Mouse (Mus musculus) urinary bladder, adult 2 months (tissue): ENCODE data around the gene Myh10. TPM values are rescaled to one million over a fixed set of nuclear protein-coding genes. Genes with fewer than 3 reads are reported as not detected.
"Not testable (repeated sequence)": the region's sequence is repeated elsewhere in the genome, so short reads cannot be mapped to it uniquely, and the experiment has no call there.

ENCODE experiments used
- DNase-seq: peaks from one replicate; pipeline ENCODE4 v3.0.0; 2022; ENCODE audit warnings: low spot score
- polyA plus RNA-seq: library from polyadenylated mRNA; depleted of rRNA; stranded (reverse); fragments of >200 nt; gene quantifications from 2 replicates; pipeline ENCODE4 v1.2.3, GENCODE M21; 2012

Gene Myh10
- polyA plus RNA-seq, 1 experiment = 66.5 TPM

GRCm38 (mm10) chr11:68790720-68791119 lies 99.4 kb downstream of the Myh10 start:
- no peak for DNase-seq

GRCm38 (mm10) chr11:68791794-68792193 lies 100.4 kb downstream of the Myh10 start:
- DNase-seq = no peak

- no peak for DNase-seq
Observed at GRCm38 (mm10) chr11:68798258-68798657, 106.9 kb downstream of the Myh10 start.

- DNase-seq = no peak
Observed at GRCm38 (mm10) chr11:68805148-68805547, 113.8 kb downstream of the Myh10 start.

GRCm38 (mm10) chr11:68807787-68808186 lies 116.4 kb downstream of the Myh10 start:
- DNase-seq = peak; percentile 50

- no peak for DNase-seq
Observed at GRCm38 (mm10) chr11:68811881-68812577, 120.7 kb downstream of the Myh10 start.

- DNase-seq = no peak
Observed at GRCm38 (mm10) chr11:68818416-68818815, 127.1 kb downstream of the Myh10 start.

- DNase-seq = no peak
Observed at GRCm38 (mm10) chr11:68819226-68819805, 128.0 kb downstream of the Myh10 start.

- DNase-seq = no peak
Observed at GRCm38 (mm10) chr11:68822326-68822725, 131.0 kb downstream of the Myh10 start.

- DNase-seq = no peak
Observed at GRCm38 (mm10) chr11:68826735-68827134, 135.4 kb downstream of the Myh10 start.

- not testable (repeated sequence) for DNase-seq
Observed at GRCm38 (mm10) chr11:68831580-68831979, 140.2 kb downstream of the Myh10 start.

GRCm38 (mm10) chr11:68832793-68833192 lies 141.4 kb downstream of the Myh10 start:
- DNase-seq = no peak

GRCm38 (mm10) chr11:68833593-68833992 lies 142.2 kb downstream of the Myh10 start:
- DNase-seq = no peak

- DNase-seq = no peak
Observed at GRCm38 (mm10) chr11:68835034-68835433, 143.7 kb downstream of the Myh10 start.

- no peak for DNase-seq
Observed at GRCm38 (mm10) chr11:68839606-68840005, 148.2 kb downstream of the Myh10 start.

- DNase-seq = no peak
Observed at GRCm38 (mm10) chr11:68850862-68851261, 159.5 kb downstream of the Myh10 start.

- no peak for DNase-seq
Observed at GRCm38 (mm10) chr11:68851644-68852485, 160.5 kb downstream of the Myh10 start.

GRCm38 (mm10) chr11:68852486-68852901 lies 161.1 kb downstream of the Myh10 start:
- peak; percentile 84 for DNase-seq

- DNase-seq = peak; percentile 99
Observed at GRCm38 (mm10) chr11:68852932-68853409, 161.6 kb downstream of the Myh10 start.

- DNase-seq = no peak
Observed at GRCm38 (mm10) chr11:68853611-68854401, 162.4 kb downstream of the Myh10 start.

- no peak for DNase-seq
Observed at GRCm38 (mm10) chr11:68854621-68855020, 163.3 kb downstream of the Myh10 start.

- no peak for DNase-seq
Observed at GRCm38 (mm10) chr11:68857329-68857728, 166.0 kb downstream of the Myh10 start.
